Mouse (Mus musculus) CH12.LX (cell line): Measurements from ENCODE around the gene Tubgcp6. TPM values are rescaled to one million over a fixed set of nuclear protein-coding genes. Genes with fewer than 3 reads are reported as not detected.

Source experiments
- DNase-seq: peaks from one replicate; pipeline ENCODE4 v3.0.0-alpha.2; 2013; ENCODE audit errors: extremely low read depth
- H3K27ac ChIP-seq: 2 replicates; pipeline ENCODE4 v1.5.1; 2012; ENCODE audit warnings: low read depth, mild to moderate bottlenecking, control low read depth, moderate library complexity; ENCODE audit not compliant: insufficient read depth
- H3K27me3 ChIP-seq: replicated peaks from 2 replicates; pipeline ENCODE3; 2012; ENCODE audit warnings: inconsistent platforms
- H3K36me3 ChIP-seq, 2 experiments: replicated peaks in 1 of 2; 2 replicates each; pipeline versions ENCODE3 to v1.6.1; 2012; ENCODE audit warnings: inconsistent platforms in 1 of 2, low read length in 1 of 2, mild to moderate bottlenecking in 1 of 2, mixed read lengths in 1 of 2, moderate library complexity in 1 of 2; ENCODE audit not compliant: control insufficient read depth in 1 of 2, insufficient read depth in 1 of 2
- H3K4me1 ChIP-seq, 2 experiments: 2 replicates each; pipeline ENCODE4 v1.6.1; 2012; ENCODE audit warnings: inconsistent platforms in 1 of 2, moderate library complexity in 1 of 2; ENCODE audit not compliant: insufficient read depth in 2 of 2, control insufficient read depth in 1 of 2
- H3K4me2 ChIP-seq: 2 replicates; pipeline ENCODE4 v1.6.1; 2012; ENCODE audit warnings: low read depth, mild to moderate bottlenecking, control low read depth; ENCODE audit not compliant: poor library complexity, insufficient read depth, severe bottlenecking
- H3K4me3 ChIP-seq, 3 experiments: fragments of 150-350 bp in 1 of 3; sonication (generic) in 1 of 3; replicated peaks in 1 of 3; 2 replicates each; pipeline versions ENCODE3 to v1.5.1; 2011 to 2012; ENCODE audit warnings: low read depth in 2 of 3, low read length in 2 of 3, mild to moderate bottlenecking in 2 of 3, moderate library complexity in 2 of 3, control low read depth in 1 of 3, improper control_type of control experiment in 1 of 3, inconsistent platforms in 1 of 3, mixed read lengths in 1 of 3; ENCODE audit not compliant: poor library complexity in 1 of 3
- H3K79me2 ChIP-seq: replicated peaks from 2 replicates; pipeline ENCODE4 v1.6.1; 2012; ENCODE audit warnings: mild to moderate bottlenecking, moderate library complexity; ENCODE audit not compliant: control insufficient read depth, poor library complexity, insufficient read depth, severe bottlenecking; ENCODE audit errors: extremely low read depth
- H3K9ac ChIP-seq: 2 replicates; pipeline ENCODE4 v1.6.1; 2012; ENCODE audit warnings: low read depth, mild to moderate bottlenecking, control low read depth, moderate library complexity; ENCODE audit not compliant: insufficient read depth
- H3K9me3 ChIP-seq: replicated peaks from 2 replicates; pipeline ENCODE3; 2012; ENCODE audit warnings: low read length, inconsistent platforms, mixed read lengths
- CHD1 ChIP-seq: IDR thresholded peaks from 2 replicates; pipeline ENCODE4 v1.6.1; 2012; ENCODE audit warnings: low read depth, low read length, improper control_type of control experiment, inconsistent platforms
- CHD2 ChIP-seq: IDR thresholded peaks from 2 replicates; pipeline ENCODE4 v1.6.1; 2011; ENCODE audit warnings: low read length, improper control_type of control experiment
- E2F4 ChIP-seq: IDR thresholded peaks from 2 replicates; pipeline ENCODE4 v1.6.1; 2011; ENCODE audit warnings: low read depth, low read length, improper control_type of control experiment; ENCODE audit not compliant: insufficient replicate concordance
- EP300 ChIP-seq: IDR thresholded peaks from 2 replicates; pipeline ENCODE4 v1.6.1; 2011; ENCODE audit warnings: low read length, improper control_type of control experiment
- ETS1 ChIP-seq: conservative IDR thresholded peaks from 2 replicates; pipeline ENCODE4 v1.6.1; 2012; ENCODE audit warnings: low read depth, mild to moderate bottlenecking, inconsistent platforms, low read length, improper control_type of control experiment, moderate library complexity
- GABPA ChIP-seq: IDR thresholded peaks from 2 replicates; pipeline ENCODE4 v1.6.1; 2012; ENCODE audit warnings: low read depth, low read length, improper control_type of control experiment, inconsistent platforms; ENCODE audit not compliant: insufficient replicate concordance
- HCFC1 ChIP-seq: IDR thresholded peaks from 2 replicates; pipeline ENCODE4 v1.6.1; 2012; ENCODE audit warnings: low read depth, mild to moderate bottlenecking, inconsistent platforms, low read length, improper control_type of control experiment
- JUN ChIP-seq: IDR thresholded peaks from 2 replicates; pipeline ENCODE4 v1.6.1; 2011; ENCODE audit warnings: low read depth, mild to moderate bottlenecking, low read length, improper control_type of control experiment, moderate library complexity; ENCODE audit not compliant: insufficient read depth
- JUND ChIP-seq: conservative IDR thresholded peaks from 2 replicates; pipeline ENCODE4 v1.6.1; 2011; ENCODE audit warnings: low read depth, low read length, improper control_type of control experiment
- KAT2A ChIP-seq: IDR thresholded peaks from 2 replicates; pipeline ENCODE4 v1.6.1; 2012; ENCODE audit warnings: low read length, improper control_type of control experiment, inconsistent platforms; ENCODE audit not compliant: insufficient replicate concordance
- MAX ChIP-seq: IDR thresholded peaks from 2 replicates; pipeline ENCODE4 v1.6.1; 2011; ENCODE audit warnings: low read length, improper control_type of control experiment
- MEF2A ChIP-seq: IDR thresholded peaks from 2 replicates; pipeline ENCODE4 v1.6.1; 2014; ENCODE audit warnings: low read depth, mild to moderate bottlenecking, inconsistent platforms, low read length, improper control_type of control experiment, borderline replicate concordance
- MXI1 ChIP-seq: IDR thresholded peaks from 2 replicates; pipeline ENCODE4 v1.6.1; 2011; ENCODE audit warnings: mild to moderate bottlenecking, low read depth, low read length, improper control_type of control experiment
- MYC ChIP-seq: IDR thresholded peaks from 2 replicates; pipeline ENCODE4 v1.6.1; 2011; ENCODE audit warnings: low read depth, mild to moderate bottlenecking, improper control_type of control experiment, low read length
- NRF1 ChIP-seq: IDR thresholded peaks from 2 replicates; pipeline ENCODE4 v1.6.1; 2014; ENCODE audit warnings: low read depth, mild to moderate bottlenecking, inconsistent platforms, low read length, improper control_type of control experiment, moderate library complexity
- PAX5 ChIP-seq: IDR thresholded peaks from 2 replicates; pipeline ENCODE4 v1.6.1; 2012; ENCODE audit warnings: low read length, inconsistent platforms, mixed read lengths
- POLR2A ChIP-seq: IDR thresholded peaks from 2 replicates; pipeline ENCODE4 v1.6.1; 2011; ENCODE audit warnings: low read depth, mild to moderate bottlenecking, improper control_type of control experiment, low read length
- POLR2AphosphoS2 ChIP-seq: IDR thresholded peaks from 2 replicates; pipeline ENCODE4 v1.6.1; 2011; ENCODE audit warnings: low read depth, low read length, improper control_type of control experiment
- RAD21 ChIP-seq: IDR thresholded peaks from 2 replicates; pipeline ENCODE4 v1.6.1; 2011; ENCODE audit warnings: low read depth, mild to moderate bottlenecking, low read length, improper control_type of control experiment, moderate library complexity
- SMC3 ChIP-seq: IDR thresholded peaks from 2 replicates; pipeline ENCODE4 v1.6.1; 2011; ENCODE audit warnings: low read depth, low read length, improper control_type of control experiment
- TBP ChIP-seq: conservative IDR thresholded peaks from 2 replicates; pipeline ENCODE4 v1.6.1; 2011; ENCODE audit warnings: low read depth, low read length, improper control_type of control experiment
- TCF12 ChIP-seq: IDR thresholded peaks from 2 replicates; pipeline ENCODE4 v1.6.1; 2014; ENCODE audit warnings: low read depth, mild to moderate bottlenecking, inconsistent platforms, low read length, improper control_type of control experiment
- USF1 ChIP-seq: IDR thresholded peaks from 2 replicates; pipeline ENCODE4 v1.6.1; 2014; ENCODE audit warnings: low read depth, mild to moderate bottlenecking, inconsistent platforms, low read length, improper control_type of control experiment
- ZMIZ1 ChIP-seq: IDR thresholded peaks from 2 replicates; pipeline ENCODE4 v1.6.1; 2012; ENCODE audit warnings: low read depth, mild to moderate bottlenecking, inconsistent platforms, low read length, improper control_type of control experiment
- dilution Hi-C: fragments of 300-500 bp; cut with MboI; formaldehyde crosslinking; loops from 2 replicates; pipeline ENCODE4 v1.14.3; 2020; ENCODE audit warnings: low sequenced_read_pairs; ENCODE audit not compliant: extremely low pct_unique_long_range_greater_than_20kb, extremely low pct_ligation_motif_present
- in situ Hi-C: fragments of 300-500 bp; cut with MboI; formaldehyde crosslinking; loops from 3 replicates; pipeline ENCODE4 v1.14.3; 2019; ENCODE audit warnings: low sequenced_read_pairs, low pct_ligation_motif_present, low pct_unique_long_range_greater_than_20kb, mixed read lengths
- polyA plus RNA-seq: library from polyadenylated mRNA; unstranded; fragments of >175 nt; gene quantifications from 2 replicates; pipeline ENCODE4 v1.2.1, GENCODE M21; 2012; ENCODE audit warnings: low read depth; ENCODE audit not compliant: insufficient read length
- total RNA-seq, 2 experiments: library from RNA; depleted of rRNA; stranded (reverse); fragments of 300-350 nt in 1 of 2; fragments of >200 nt in 1 of 2; gene quantifications; 2 replicates each; pipeline ENCODE4 v1.2.3; 2012 to 2014

The Tubgcp6 gene
- total and polyA plus RNA-seq, 3 experiments: 12.7 to 17.0 (median 13.3) TPM

- Histone ChIP-seq H3K4me2 (no peak overlapping the region), H3K79me2 (no peaks in the 10 kb centered on the region), H3K27ac (no peak overlapping the region), H3K4me3 (no peak overlapping the region), H3K36me3 (peaks cover 7 to 27% of the 10 kb centered on the region in 2 experiments), H3K4me1 (peaks cover 0 to 10% of the 10 kb centered on the region in 2 experiments; a peak in 2 of 4 replicates), H3K9ac (no peak overlapping the region), H3K27me3 (peaks cover 44% of the 10 kb centered on the region), H3K9me3 (no peaks in the 10 kb centered on the region)
- dilution Hi-C loops (no loop called here), in situ Hi-C loops (no loop called here)
- no peak for DNase-seq
- TF ChIP-seq USF1 (no peak), CHD2 (no peak), TCF12 (no peak), MYC (no peak), JUN (no peak), ETS1 (no peak), POLR2AphosphoS2 (no peak), E2F4 (no peak), TBP (no peak), PAX5 (no peak), JUND (no peak), SMC3 (no peak)
These were observed 19.0 kb upstream of the Tubgcp6 start for GRCm38 (mm10) chr15:89141905-89142304.

GRCm38 (mm10) chr15:89141443-89141842, 18.5 kb upstream of the Tubgcp6 start:
- H3K36me3 ChIP-seq: peaks cover 7 to 25% of the 10 kb centered on the region in 2 experiments
- H3K79me2 ChIP-seq: no peaks in the 10 kb centered on the region
- no peak overlapping the region for H3K27ac ChIP-seq
- no peak overlapping the region for H3K4me3 ChIP-seq
- H3K4me2 ChIP-seq: no peak overlapping the region
- peaks cover 48% of the 10 kb centered on the region for H3K27me3 ChIP-seq
- in situ Hi-C loops: no loop called here
- no peak for DNase-seq
- H3K9me3 ChIP-seq: no peaks in the 10 kb centered on the region
- dilution Hi-C loops: no loop called here
- H3K4me1 ChIP-seq: peaks cover 0 to 10% of the 10 kb centered on the region in 2 experiments; a peak in 2 of 4 replicates
- TF ChIP-seq POLR2A (no peak), GABPA (no peak), POLR2AphosphoS2 (no peak), RAD21 (no peak), MXI1 (no peak), TCF12 (no peak), CHD2 (no peak), HCFC1 (no peak), MEF2A (no peak), USF1 (no peak), JUND (no peak), MAX (no peak), NRF1 (no peak), ZMIZ1 (no peak), KAT2A (no peak), EP300 (no peak), CHD1 (no peak)
- no peak overlapping the region for H3K9ac ChIP-seq
